Mouse (Mus musculus): ENCODE data around the gene Kctd13. TPM values are rescaled to one million over a fixed set of nuclear protein-coding genes. Genes with fewer than 3 reads are reported as not detected.

The Kctd13 gene
- polyA plus RNA-seq, 1 experiment from 2014 or later, result 11.9 TPM

GRCm38 (mm10) chr7:126975893-126975949, 47.0 kb downstream of the Kctd13 start, which contains the start of gene Cdipt:
Cdipt (plus strand) TSS chr7:126975914.
- H3K9ac ChIP-seq (ENCODE audit: low read length), result peak within 1 kb of the TSS; percentile 99
- ATAC-seq (ENCODE audit: insufficient number of reproducible peaks, insufficient read depth, low FRiP score, low read depth), result no peak
- peaks cover 29% of the 10 kb centered on the region for H3K36me3 ChIP-seq (ENCODE audit: control insufficient read depth, insufficient read depth, low read length)
- H3K27me3 ChIP-seq (ENCODE audit: control insufficient read depth, insufficient read depth, low read length), result no peaks in the 10 kb centered on the region
- 0% methylated on average over 1 of the region's 1 CpGs for WGBS
- peak within 1 kb of the TSS; percentile 93 to 99 for H3K27ac ChIP-seq (replicated peaks in 1 of 2; ENCODE audit: control insufficient read depth in 1 of 2, insufficient read depth in 1 of 2, low read depth in 2 of 2, low read length in 2 of 2)
- peaks cover 2 to 11% of the 10 kb centered on the region in 2 experiments; a peak in 3 of 4 replicates for H3K4me1 ChIP-seq (ENCODE audit: control insufficient read depth in 2 of 2, insufficient read depth in 2 of 2, low read length in 2 of 2)
- H3K4me2 ChIP-seq (ENCODE audit: low read length), result peak within 1 kb of the TSS; percentile 82
- H3K9me3 ChIP-seq (ENCODE audit: control insufficient read depth, low read length), result no peaks in the 10 kb centered on the region
- peak within 1 kb of the TSS; percentile 92 to 100 for H3K4me3 ChIP-seq (ENCODE audit: control insufficient read depth in 1 of 2, insufficient read depth in 1 of 2, low read depth in 1 of 2, low read length in 2 of 2)

- WGBS, result under 1% methylated on average over 54 of the region's 55 CpGs
- Histone ChIP-seq H3K9ac (ENCODE audit: low read length) (peak within 1 kb of the TSS; percentile 99), H3K27me3 (ENCODE audit: control insufficient read depth, insufficient read depth, low read length) (no peaks in the 10 kb centered on the region), H3K4me1 (ENCODE audit: control insufficient read depth in 2 of 2, insufficient read depth in 2 of 2, low read length in 2 of 2) (peaks cover 2 to 11% of the 10 kb centered on the region in 2 experiments; a peak in 3 of 4 replicates), H3K4me3 (ENCODE audit: control insufficient read depth in 1 of 2, insufficient read depth in 1 of 2, low read depth in 1 of 2, low read length in 2 of 2) (peak within 1 kb of the TSS; percentile 92 to 100), H3K27ac (replicated peaks in 1 of 2; ENCODE audit: control insufficient read depth in 1 of 2, insufficient read depth in 1 of 2, low read depth in 2 of 2, low read length in 2 of 2) (peak within 1 kb of the TSS; percentile 93 to 99), H3K4me2 (ENCODE audit: low read length) (peak within 1 kb of the TSS; percentile 82), H3K9me3 (ENCODE audit: control insufficient read depth, low read length) (no peaks in the 10 kb centered on the region), H3K36me3 (ENCODE audit: control insufficient read depth, insufficient read depth, low read length) (peaks cover 29% of the 10 kb centered on the region)
- ATAC-seq (ENCODE audit: insufficient number of reproducible peaks, insufficient read depth, low FRiP score, low read depth), result peak; percentile 87
Measured at GRCm38 (mm10) chr7:126975950-126976866, 47.5 kb downstream of the Kctd13 start, which contains the start of gene Cdiptos. Cdiptos (minus strand) TSS chr7:126976098.

- ATAC-seq (ENCODE audit: insufficient number of reproducible peaks, insufficient read depth, low FRiP score, low read depth), result no peak
- H3K9me3 ChIP-seq (ENCODE audit: control insufficient read depth, low read length), result no peaks in the 10 kb centered on the region
- H3K4me3 ChIP-seq (ENCODE audit: control insufficient read depth in 1 of 2, insufficient read depth in 1 of 2, low read depth in 1 of 2, low read length in 2 of 2), result peak overlapping the region; percentile 92 to 100
- H3K9ac ChIP-seq (ENCODE audit: low read length), result peak overlapping the region; percentile 99
- WGBS, result 24% methylated on average over 14 of the region's 14 CpGs
- no peaks in the 10 kb centered on the region for H3K27me3 ChIP-seq (ENCODE audit: control insufficient read depth, insufficient read depth, low read length)
- H3K4me2 ChIP-seq (ENCODE audit: low read length), result peak overlapping the region; percentile 82
- peaks cover 33% of the 10 kb centered on the region for H3K36me3 ChIP-seq (ENCODE audit: control insufficient read depth, insufficient read depth, low read length)
- peak overlapping the region in 1 of 2 experiments; percentile 93; a peak in 3 of 4 replicates for H3K27ac ChIP-seq (replicated peaks in 1 of 2; ENCODE audit: control insufficient read depth in 1 of 2, insufficient read depth in 1 of 2, low read depth in 2 of 2, low read length in 2 of 2)
- H3K4me1 ChIP-seq (ENCODE audit: control insufficient read depth in 2 of 2, insufficient read depth in 2 of 2, low read length in 2 of 2), result peaks cover 2 to 11% of the 10 kb centered on the region in 2 experiments; a peak in 3 of 4 replicates
Measured at GRCm38 (mm10) chr7:126976878-126977459, 48.3 kb downstream of the Kctd13 start.

GRCm38 (mm10) chr7:126978841-126979240, 50.2 kb downstream of the Kctd13 start:
- H3K9ac ChIP-seq (ENCODE audit: low read length), result no peak overlapping the region
- H3K4me3 ChIP-seq (ENCODE audit: control insufficient read depth in 1 of 2, insufficient read depth in 1 of 2, low read depth in 1 of 2, low read length in 2 of 2), result no peak overlapping the region
- peaks cover 33% of the 10 kb centered on the region for H3K36me3 ChIP-seq (ENCODE audit: control insufficient read depth, insufficient read depth, low read length)
- no peak overlapping the region for H3K4me2 ChIP-seq (ENCODE audit: low read length)
- no peak for ATAC-seq (ENCODE audit: insufficient number of reproducible peaks, insufficient read depth, low FRiP score, low read depth)
- no peak overlapping the region for H3K27ac ChIP-seq (replicated peaks in 1 of 2; ENCODE audit: control insufficient read depth in 1 of 2, insufficient read depth in 1 of 2, low read depth in 2 of 2, low read length in 2 of 2)
- 87% methylated on average over 6 of the region's 6 CpGs for WGBS
- H3K27me3 ChIP-seq (ENCODE audit: control insufficient read depth, insufficient read depth, low read length), result no peaks in the 10 kb centered on the region
- peaks cover 2 to 11% of the 10 kb centered on the region in 2 experiments; a peak in 3 of 4 replicates for H3K4me1 ChIP-seq (ENCODE audit: control insufficient read depth in 2 of 2, insufficient read depth in 2 of 2, low read length in 2 of 2)
- no peaks in the 10 kb centered on the region for H3K9me3 ChIP-seq (ENCODE audit: control insufficient read depth, low read length)

GRCm38 (mm10) chr7:126981601-126982000, 52.9 kb downstream of the Kctd13 start:
- no peaks in the 10 kb centered on the region for H3K9me3 ChIP-seq (ENCODE audit: control insufficient read depth, low read length)
- 79% methylated on average over 2 of the region's 2 CpGs for WGBS
- no peak overlapping the region for H3K4me3 ChIP-seq (ENCODE audit: control insufficient read depth in 1 of 2, insufficient read depth in 1 of 2, low read depth in 1 of 2, low read length in 2 of 2)
- peaks cover 33% of the 10 kb centered on the region for H3K36me3 ChIP-seq (ENCODE audit: control insufficient read depth, insufficient read depth, low read length)
- peaks cover 2 to 12% of the 10 kb centered on the region in 2 experiments; a peak in 2 of 4 replicates for H3K4me1 ChIP-seq (ENCODE audit: control insufficient read depth in 2 of 2, insufficient read depth in 2 of 2, low read length in 2 of 2)
- H3K4me2 ChIP-seq (ENCODE audit: low read length), result no peak overlapping the region
- H3K27me3 ChIP-seq (ENCODE audit: control insufficient read depth, insufficient read depth, low read length), result no peaks in the 10 kb centered on the region
- H3K9ac ChIP-seq (ENCODE audit: low read length), result no peak overlapping the region
- ATAC-seq (ENCODE audit: insufficient number of reproducible peaks, insufficient read depth, low FRiP score, low read depth), result no peak
- H3K27ac ChIP-seq (replicated peaks in 1 of 2; ENCODE audit: control insufficient read depth in 1 of 2, insufficient read depth in 1 of 2, low read depth in 2 of 2, low read length in 2 of 2), result no peak overlapping the region

GRCm38 (mm10) chr7:126982054-126982453, 53.4 kb downstream of the Kctd13 start:
- Histone ChIP-seq H3K36me3 (ENCODE audit: control insufficient read depth, insufficient read depth, low read length) (peaks cover 33% of the 10 kb centered on the region), H3K4me1 (ENCODE audit: control insufficient read depth in 2 of 2, insufficient read depth in 2 of 2, low read length in 2 of 2) (peaks cover 2 to 10% of the 10 kb centered on the region in 2 experiments; a peak in 2 of 4 replicates), H3K4me2 (ENCODE audit: low read length) (no peak overlapping the region), H3K9me3 (ENCODE audit: control insufficient read depth, low read length) (no peaks in the 10 kb centered on the region), H3K4me3 (ENCODE audit: control insufficient read depth in 1 of 2, insufficient read depth in 1 of 2, low read depth in 1 of 2, low read length in 2 of 2) (no peak overlapping the region), H3K27me3 (ENCODE audit: control insufficient read depth, insufficient read depth, low read length) (no peaks in the 10 kb centered on the region), H3K27ac (replicated peaks in 1 of 2; ENCODE audit: control insufficient read depth in 1 of 2, insufficient read depth in 1 of 2, low read depth in 2 of 2, low read length in 2 of 2) (no peak overlapping the region), H3K9ac (ENCODE audit: low read length) (no peak overlapping the region)
- no peak for ATAC-seq (ENCODE audit: insufficient number of reproducible peaks, insufficient read depth, low FRiP score, low read depth)
- 65% methylated on average over 4 of the region's 4 CpGs for WGBS

GRCm38 (mm10) chr7:126983113-126983512, 54.4 kb downstream of the Kctd13 start:
- Histone ChIP-seq H3K27me3 (ENCODE audit: control insufficient read depth, insufficient read depth, low read length) (no peaks in the 10 kb centered on the region), H3K9me3 (ENCODE audit: control insufficient read depth, low read length) (no peaks in the 10 kb centered on the region), H3K27ac (replicated peaks in 1 of 2; ENCODE audit: control insufficient read depth in 1 of 2, insufficient read depth in 1 of 2, low read depth in 2 of 2, low read length in 2 of 2) (no peak overlapping the region), H3K4me2 (ENCODE audit: low read length) (no peak overlapping the region), H3K4me1 (ENCODE audit: control insufficient read depth in 2 of 2, insufficient read depth in 2 of 2, low read length in 2 of 2) (0 out of 4 replicates have a peak, but pooled peaks cover 0 to 5% of the 10 kb centered on the region in 2 experiments), H3K36me3 (ENCODE audit: control insufficient read depth, insufficient read depth, low read length) (peaks cover 32% of the 10 kb centered on the region), H3K9ac (ENCODE audit: low read length) (no peak overlapping the region), H3K4me3 (ENCODE audit: control insufficient read depth in 1 of 2, insufficient read depth in 1 of 2, low read depth in 1 of 2, low read length in 2 of 2) (no peak overlapping the region)
- 74% methylated on average over 7 of the region's 7 CpGs for WGBS
- ATAC-seq (ENCODE audit: insufficient number of reproducible peaks, insufficient read depth, low FRiP score, low read depth), result no peak
